Mouse (Mus musculus) hindbrain, embryonic 15.5 days (tissue): ENCODE data around the gene Adgrb3. TPM values are rescaled to one million over a fixed set of nuclear protein-coding genes. Genes with fewer than 3 reads are reported as not detected.
A peak's percentile ranks its signal among the peaks of the same experiment; 100 is the strongest.

Experiments
- ATAC-seq: fragments of 200-750 bp; cut with Nextera tagmentation; 2 replicates; pipeline ENCODE4 v1.8.0; 2017; ENCODE audit warnings: low read depth, moderate number of reproducible peaks, moderate TSS enrichment; ENCODE audit not compliant: low FRiP score
- H3K27ac ChIP-seq: fragments of 300-500 bp; sonication (generic); replicated peaks from 2 replicates; pipeline ENCODE4 v1.5.1; 2015; ENCODE audit warnings: mild to moderate bottlenecking, inconsistent platforms
- H3K27me3 ChIP-seq: fragments of 300-500 bp; sonication (generic); 2 replicates; pipeline ENCODE4 v1.6.1; 2015; ENCODE audit warnings: control low read depth, inconsistent platforms
- H3K36me3 ChIP-seq: fragments of 300-500 bp; sonication (generic); 2 replicates; pipeline ENCODE4 v1.6.1; 2015; ENCODE audit warnings: control low read depth, inconsistent platforms
- H3K4me1 ChIP-seq: fragments of 300-500 bp; sonication (generic); replicated peaks from 2 replicates; pipeline ENCODE4 v1.6.1; 2015; ENCODE audit warnings: control low read depth, inconsistent platforms
- H3K4me2 ChIP-seq: fragments of 300-500 bp; sonication (generic); 2 replicates; pipeline ENCODE4 v1.6.1; 2015; ENCODE audit warnings: moderate library complexity, mild to moderate bottlenecking, inconsistent platforms
- H3K4me3 ChIP-seq: fragments of 300-500 bp; sonication (generic); 2 replicates; pipeline ENCODE4 v1.5.1; 2015; ENCODE audit warnings: mild to moderate bottlenecking, inconsistent platforms
- H3K9ac ChIP-seq: fragments of 300-500 bp; sonication (generic); 2 replicates; pipeline ENCODE4 v1.6.1; 2015; ENCODE audit warnings: inconsistent platforms
- H3K9me3 ChIP-seq: fragments of 300-500 bp; sonication (generic); 2 replicates; pipeline ENCODE4 v1.6.1; 2016; ENCODE audit warnings: control low read depth, inconsistent platforms
- WGBS: fragments of 180-500 bp; shearing (Covaris S2); methylation state at CpG from one replicate; pipeline ENCODE4 v1.1.7; 2015; 5-methylcytosine and 5-hydroxymethylcytosine counted together
- polyA plus RNA-seq: library from polyadenylated mRNA; unstranded; fragments of >200 nt; fragmentation: Nextera tagmentation; extraction: Ambion mirVana; gene quantifications from 2 replicates; pipeline ENCODE4 v1.2.1, GENCODE M21; 2015

Adgrb3 gene
- polyA plus RNA-seq, 1 experiment from 2014 or later, result 52.4 TPM

GRCm38 (mm10) chr1:25227880-25228279 is 601.6 kb downstream of the Adgrb3 start:
- Histone ChIP-seq H3K4me3 (peak overlapping the region; percentile 56), H3K9me3 (no peaks in the 10 kb centered on the region), H3K27me3 (no peaks in the 10 kb centered on the region), H3K27ac (peak overlapping the region; percentile 94), H3K4me2 (peak overlapping the region; percentile 62), H3K9ac (peak overlapping the region; percentile 68), H3K4me1 (peaks cover 15% of the 10 kb centered on the region), H3K36me3 (no peaks in the 10 kb centered on the region)
- no peak for ATAC-seq
- WGBS, result 33% methylated on average over 3 of the region's 3 CpGs

GRCm38 (mm10) chr1:25204636-25205035 is 624.9 kb downstream of the Adgrb3 start:
- H3K4me1 ChIP-seq, result 0 out of 2 replicates have a peak, but pooled peaks cover 3% of the 10 kb centered on the region
- H3K4me2 ChIP-seq, result no peak overlapping the region
- H3K36me3 ChIP-seq, result no peaks in the 10 kb centered on the region
- H3K9ac ChIP-seq, result no peak overlapping the region
- no peak overlapping the region for H3K4me3 ChIP-seq
- no peaks in the 10 kb centered on the region for H3K27me3 ChIP-seq
- WGBS, result 40% methylated on average over 5 of the region's 5 CpGs
- H3K27ac ChIP-seq, result no peak overlapping the region; the same call in 1 of the 2 replicates
- ATAC-seq, result peak; percentile 79; the same call in 1 of the 2 replicates
- H3K9me3 ChIP-seq, result no peaks in the 10 kb centered on the region

- no peak for ATAC-seq
- Histone ChIP-seq H3K27ac (no peak overlapping the region), H3K4me3 (no peak overlapping the region)
Observed at GRCm38 (mm10) chr1:25199392-25199791, 630.1 kb downstream of the Adgrb3 start.

DNA sequence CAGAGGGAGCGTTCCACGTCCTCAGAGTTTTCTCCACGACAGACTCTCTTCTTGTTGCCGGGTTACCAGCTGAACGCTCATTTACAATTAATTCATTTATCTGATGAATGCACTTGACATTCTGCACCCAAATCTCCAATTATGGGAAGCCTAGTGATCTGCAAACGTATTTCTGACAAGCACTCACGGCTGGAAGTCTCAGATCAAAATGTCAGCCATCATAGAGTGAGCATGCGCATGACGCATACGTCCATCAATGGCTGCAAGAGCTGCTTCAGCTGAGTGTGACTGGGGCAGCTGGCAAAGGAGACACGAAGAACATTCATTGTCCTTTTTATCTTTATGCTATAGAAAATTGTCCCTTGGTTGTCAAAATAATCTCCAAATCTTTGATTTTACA is 637.5 kb downstream of the Adgrb3 start:
- H3K4me2 ChIP-seq, result no peak overlapping the region
- 34% methylated on average over 11 of the region's 11 CpGs for WGBS
- H3K9me3 ChIP-seq, result no peaks in the 10 kb centered on the region
- H3K4me1 ChIP-seq, result no peaks in the 10 kb centered on the region; the same call in 1 of the 2 replicates
- no peak overlapping the region for H3K4me3 ChIP-seq
- no peak for ATAC-seq
- no peaks in the 10 kb centered on the region for H3K36me3 ChIP-seq
- no peak overlapping the region for H3K27ac ChIP-seq
- H3K27me3 ChIP-seq, result no peaks in the 10 kb centered on the region
- no peak overlapping the region for H3K9ac ChIP-seq

More at GRCm38 (mm10) chr1:25199392-25199791, 630.1 kb downstream of the Adgrb3 start:
- Histone ChIP-seq H3K9me3 (no peaks in the 10 kb centered on the region), H3K4me1 (no peaks in the 10 kb centered on the region), H3K9ac (no peak overlapping the region), H3K4me2 (no peak overlapping the region), H3K27me3 (no peaks in the 10 kb centered on the region), H3K36me3 (no peaks in the 10 kb centered on the region)

DNA sequence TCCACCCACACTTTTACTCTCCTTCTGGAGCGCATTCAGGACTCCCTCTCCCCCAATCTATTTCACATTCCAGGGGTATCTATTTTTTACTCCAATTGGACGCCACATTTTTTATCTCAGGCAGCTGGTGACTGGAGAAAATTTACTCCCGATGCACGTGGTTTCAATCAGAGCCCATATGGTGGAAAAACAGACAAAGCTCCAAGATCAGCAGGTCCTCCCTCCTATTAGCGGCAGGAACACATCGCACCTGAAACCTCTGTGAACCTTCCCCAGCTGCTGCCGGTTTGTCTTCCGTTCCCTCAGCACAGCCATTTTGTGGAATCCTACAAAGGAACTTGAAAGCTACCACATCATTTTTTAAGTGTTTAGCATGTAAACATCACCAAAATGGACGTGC is 640.2 kb downstream of the Adgrb3 start:
- no peak for ATAC-seq
- peak overlapping the region; percentile 50 for H3K27ac ChIP-seq
- 52% methylated on average over 9 of the region's 9 CpGs for WGBS

DNA sequence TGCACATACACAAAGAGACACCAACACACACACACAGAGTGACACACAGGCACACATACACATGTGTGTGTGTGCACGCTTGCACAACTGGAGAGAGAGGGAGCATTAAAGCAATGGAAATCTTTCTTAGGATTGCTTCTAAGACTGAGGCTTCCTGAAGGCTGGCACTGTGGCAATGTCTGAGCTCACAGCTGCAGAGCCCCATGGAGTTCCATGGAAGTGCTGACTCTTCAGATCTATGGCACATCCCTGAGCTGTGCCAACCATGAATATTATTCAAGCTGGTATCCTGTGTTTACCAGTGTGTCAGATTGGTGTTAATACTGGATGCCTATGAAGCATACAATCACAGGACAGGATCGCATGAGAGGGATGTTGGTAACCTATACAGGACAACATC is 643.6 kb downstream of the Adgrb3 start:
- Histone ChIP-seq H3K36me3 (no peaks in the 10 kb centered on the region), H3K27me3 (no peaks in the 10 kb centered on the region), H3K27ac (no peak overlapping the region), H3K9ac (no peak overlapping the region), H3K4me3 (no peak overlapping the region), H3K4me2 (no peak overlapping the region), H3K4me1 (no peaks in the 10 kb centered on the region; the same call in 1 of the 2 replicates), H3K9me3 (no peaks in the 10 kb centered on the region)
- no peak for ATAC-seq
- WGBS, result 92% methylated on average over 2 of the region's 2 CpGs

More for the DNA sequence above, 640.2 kb downstream of the Adgrb3 start:
- Histone ChIP-seq H3K36me3 (no peaks in the 10 kb centered on the region), H3K4me3 (no peak overlapping the region), H3K4me1 (no peaks in the 10 kb centered on the region; the same call in 1 of the 2 replicates), H3K9ac (no peak overlapping the region), H3K9me3 (no peaks in the 10 kb centered on the region), H3K27me3 (no peaks in the 10 kb centered on the region), H3K4me2 (no peak overlapping the region)

DNA sequence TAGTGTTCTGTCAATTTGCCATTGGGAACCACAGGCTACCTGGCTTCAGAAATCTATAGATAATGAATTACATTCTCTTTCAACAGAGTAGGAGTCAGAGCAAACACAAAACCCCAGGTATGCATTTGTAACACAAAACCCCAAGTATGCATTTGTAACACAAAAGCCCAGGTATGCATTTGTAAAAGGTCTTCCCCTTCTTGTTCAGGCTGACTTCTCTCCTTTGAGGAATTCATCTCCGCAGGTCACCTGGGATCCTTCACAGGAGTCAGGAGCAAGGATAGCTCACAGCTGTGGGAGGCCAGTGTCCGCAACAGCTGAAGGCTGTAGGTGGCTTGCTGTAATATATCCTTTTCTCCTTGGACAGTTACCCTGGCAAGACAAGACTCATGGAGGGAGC is 647.6 kb downstream of the Adgrb3 start:
- H3K9me3 ChIP-seq, result no peaks in the 10 kb centered on the region
- no peak overlapping the region for H3K9ac ChIP-seq
- WGBS, result 73% methylated on average over 2 of the region's 2 CpGs
- no peak overlapping the region for H3K27ac ChIP-seq
- no peaks in the 10 kb centered on the region for H3K36me3 ChIP-seq
- H3K4me2 ChIP-seq, result no peak overlapping the region
- ATAC-seq, result no peak
- peaks cover 29% of the 10 kb centered on the region for H3K4me1 ChIP-seq
- no peaks in the 10 kb centered on the region for H3K27me3 ChIP-seq
- no peak overlapping the region for H3K4me3 ChIP-seq

DNA sequence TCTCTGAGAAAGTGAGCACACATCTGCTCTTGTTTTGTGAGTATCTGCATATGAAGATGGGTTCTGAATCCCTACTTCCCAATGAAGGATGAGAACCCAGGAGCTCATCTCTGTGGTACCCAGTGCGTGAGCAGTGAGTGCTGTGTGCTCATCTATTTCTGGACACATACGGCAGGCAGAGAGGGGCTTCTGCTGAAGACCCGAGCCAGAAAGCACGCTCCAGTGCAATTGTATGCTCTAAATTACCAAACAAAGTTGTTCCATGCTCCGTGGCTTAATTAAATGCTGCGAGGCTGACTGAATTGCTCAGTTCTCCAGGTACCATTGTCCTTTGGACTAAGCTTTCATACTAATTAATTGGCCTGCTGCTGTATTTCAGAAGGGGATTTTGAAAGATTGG is 648.9 kb downstream of the Adgrb3 start:
- no peak overlapping the region for H3K9ac ChIP-seq
- H3K4me2 ChIP-seq, result no peak overlapping the region
- no peaks in the 10 kb centered on the region for H3K9me3 ChIP-seq
- ATAC-seq, result peak; percentile 39; the same call in 1 of the 2 replicates
- peak overlapping the region; percentile 71 for H3K27ac ChIP-seq
- no peaks in the 10 kb centered on the region for H3K36me3 ChIP-seq
- no peak overlapping the region for H3K4me3 ChIP-seq
- no peaks in the 10 kb centered on the region for H3K27me3 ChIP-seq
- H3K4me1 ChIP-seq, result peaks cover 29% of the 10 kb centered on the region
- WGBS, result 18% methylated on average over 6 of the region's 6 CpGs

- Histone ChIP-seq H3K9me3 (no peaks in the 10 kb centered on the region), H3K27ac (peak overlapping the region; percentile 71), H3K9ac (no peak overlapping the region), H3K27me3 (no peaks in the 10 kb centered on the region), H3K4me3 (no peak overlapping the region), H3K4me2 (no peak overlapping the region), H3K4me1 (peaks cover 29% of the 10 kb centered on the region), H3K36me3 (no peaks in the 10 kb centered on the region)
- 44% methylated on average over 9 of the region's 9 CpGs for WGBS
- ATAC-seq, result peak; percentile 63; the same call in 1 of the 2 replicates
Observed at GRCm38 (mm10) chr1:25179860-25180582, 649.5 kb downstream of the Adgrb3 start.

DNA sequence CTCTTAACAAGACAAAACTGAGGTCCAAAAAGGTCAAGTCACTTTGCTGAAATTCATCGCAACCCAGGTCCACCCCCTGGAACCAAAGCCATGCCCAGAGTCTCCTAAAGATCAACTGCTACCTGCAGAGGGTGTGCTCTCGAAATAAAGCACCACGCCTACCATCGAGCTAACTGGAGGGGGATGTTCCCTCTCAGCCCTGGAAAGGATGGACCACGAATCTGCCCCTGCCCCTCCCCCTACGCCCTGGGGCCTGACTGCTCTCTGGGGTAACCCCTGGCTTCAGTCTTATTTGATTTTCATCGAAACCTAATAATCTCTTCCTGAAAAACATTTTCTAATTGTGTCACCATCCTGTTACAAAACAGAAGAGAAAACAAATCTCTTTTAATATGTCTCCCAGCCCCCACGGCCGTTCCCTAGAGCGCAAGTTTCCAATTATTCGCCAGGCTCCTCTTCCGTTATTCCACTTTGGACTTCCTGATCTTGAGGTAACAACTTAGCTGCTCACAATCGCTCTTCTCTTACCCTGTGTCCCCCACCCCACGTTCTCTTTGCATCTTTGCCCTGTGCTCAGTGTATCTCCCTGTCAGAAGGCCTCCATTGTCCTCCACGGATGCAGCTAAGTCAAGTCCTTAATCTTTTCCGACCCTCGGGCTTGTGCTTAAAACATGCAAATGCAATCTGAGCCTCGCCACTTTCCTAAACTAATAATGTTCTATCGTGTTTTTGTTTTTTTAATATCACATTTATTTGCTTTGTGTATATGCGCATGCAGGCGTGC is 651.0 kb downstream of the Adgrb3 start:
- no peak for ATAC-seq
- no peaks in the 10 kb centered on the region for H3K36me3 ChIP-seq
- no peaks in the 10 kb centered on the region for H3K9me3 ChIP-seq
- H3K27ac ChIP-seq, result 0 out of 2 replicates have a peak overlapping the region, but pooled peaks have one; percentile 14
- peaks cover 29% of the 10 kb centered on the region for H3K4me1 ChIP-seq
- H3K27me3 ChIP-seq, result no peaks in the 10 kb centered on the region
- 40% methylated on average over 21 of the region's 21 CpGs for WGBS
- H3K4me2 ChIP-seq, result no peak overlapping the region
- no peak overlapping the region for H3K9ac ChIP-seq
- no peak overlapping the region for H3K4me3 ChIP-seq

DNA sequence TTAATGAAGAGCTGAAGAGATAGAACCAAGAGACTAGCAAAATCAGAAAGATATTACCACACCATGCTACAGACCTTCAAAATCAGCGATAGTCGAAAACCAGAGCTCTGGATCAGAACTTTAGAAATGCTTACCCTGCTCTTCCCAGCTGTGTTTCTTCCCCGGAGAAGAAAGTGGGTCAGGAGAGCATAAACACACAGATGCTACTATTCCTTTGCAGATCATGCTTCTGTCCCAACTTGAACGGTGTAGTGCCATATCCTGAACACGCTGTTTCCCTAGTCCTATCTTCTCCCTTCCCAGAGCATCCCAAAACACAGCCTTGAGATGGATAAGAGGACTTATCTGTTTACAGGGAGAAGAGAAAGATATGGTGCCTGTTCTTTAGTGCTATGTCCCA is 662.4 kb downstream of the Adgrb3 start:
- H3K9me3 ChIP-seq, result no peaks in the 10 kb centered on the region
- ATAC-seq, result no peak
- H3K4me1 ChIP-seq, result peaks cover 22% of the 10 kb centered on the region
- H3K27ac ChIP-seq, result no peak overlapping the region; the same call in 1 of the 2 replicates
- no peaks in the 10 kb centered on the region for H3K27me3 ChIP-seq
- no peak overlapping the region for H3K4me3 ChIP-seq
- 89% methylated on average over 5 of the region's 5 CpGs for WGBS
- H3K36me3 ChIP-seq, result no peaks in the 10 kb centered on the region
- no peak overlapping the region for H3K4me2 ChIP-seq
- no peak overlapping the region for H3K9ac ChIP-seq
